Mouse (Mus musculus) stomach, postnatal 0 days (tissue): ENCODE measurements around the gene Gm12800. TPM values are rescaled to one million over a fixed set of nuclear protein-coding genes. Genes with fewer than 3 reads are reported as not detected.
"Not testable (repeated sequence)": the region's sequence is repeated elsewhere in the genome, so short reads cannot be mapped to it uniquely, and the experiment has no call there.

Source experiments
- ATAC-seq: fragments of 200-750 bp; cut with Nextera tagmentation; 2 replicates; pipeline ENCODE4 v1.8.0; 2017; ENCODE audit not compliant: low FRiP score, low TSS enrichment
- DNase-seq: peaks from one replicate; pipeline ENCODE4 v3.0.0-alpha.2; 2016; ENCODE audit warnings: low spot score
- H3K27ac ChIP-seq: fragments of 300-500 bp; sonication (generic); replicated peaks from 2 replicates; pipeline ENCODE4 v1.5.1; 2014; ENCODE audit warnings: mild to moderate bottlenecking, control low read depth
- H3K27me3 ChIP-seq: fragments of 300-500 bp; sonication (generic); 2 replicates; pipeline ENCODE4 v1.6.1; 2014; ENCODE audit warnings: low read length; ENCODE audit not compliant: control insufficient read depth, insufficient read depth
- H3K36me3 ChIP-seq: fragments of 300-500 bp; sonication (generic); 2 replicates; pipeline ENCODE4 v1.6.1; 2014; ENCODE audit warnings: low read length, mixed read lengths; ENCODE audit not compliant: control insufficient read depth, insufficient read depth
- H3K4me1 ChIP-seq: fragments of 300-500 bp; sonication (generic); replicated peaks from 2 replicates; pipeline ENCODE4 v1.6.1; 2014; ENCODE audit warnings: antibody characterized with exemption; ENCODE audit not compliant: control insufficient read depth, insufficient read depth
- H3K4me2 ChIP-seq: fragments of 300-500 bp; sonication (generic); replicated peaks from 2 replicates; pipeline ENCODE4 v1.6.1; 2014; ENCODE audit warnings: low read depth, mild to moderate bottlenecking, control low read depth, moderate library complexity
- H3K4me3 ChIP-seq: fragments of 300-500 bp; sonication (generic); 2 replicates; pipeline ENCODE4 v1.5.1; 2014; ENCODE audit warnings: low read depth, low read length, control low read depth
- H3K9ac ChIP-seq: fragments of 300-500 bp; sonication (generic); 2 replicates; pipeline ENCODE4 v1.6.1; 2014; ENCODE audit warnings: mild to moderate bottlenecking, low read length, control low read depth, mixed read lengths
- H3K9me3 ChIP-seq: fragments of 300-500 bp; sonication (generic); 2 replicates; pipeline ENCODE4 v1.6.1; 2016; ENCODE audit warnings: low read length; ENCODE audit not compliant: control insufficient read depth
- CTCF ChIP-seq: IDR thresholded peaks from 2 replicates; pipeline ENCODE4 v1.5.1; 2016; ENCODE audit warnings: antibody characterized with exemption, low read depth, mild to moderate bottlenecking, moderate library complexity
- EP300 ChIP-seq: optimal IDR thresholded peaks from 2 replicates; pipeline ENCODE3; 2016; ENCODE audit warnings: antibody characterized with exemption
- WGBS: fragments of 180-500 bp; shearing (Covaris S2); extraction: QIAGEN DNeasy Blood & Tissue Kit; methylation state at CpG from one replicate; pipeline ENCODE4 v1.1.7; 2014; 5-methylcytosine and 5-hydroxymethylcytosine counted together
- polyA plus RNA-seq: library from polyadenylated mRNA; unstranded; fragments of >200 nt; fragmentation: Nextera tagmentation; extraction: Ambion mirVana; gene quantifications from 2 replicates; pipeline ENCODE4 v1.2.1, GENCODE M21; 2015

Gm12800 gene
- polyA plus RNA-seq, 1 experiment from 2014 or later = not detected

GRCm38 (mm10) chr4:101893656-101894420 is 15.1 kb upstream of the Gm12800 start, which contains the start of gene C130073F10Rik:
Gene C130073F10Rik, minus strand, starts transcription at chr4:101893789.
- 75% methylated on average over 7 of the region's 7 CpGs for WGBS
- Histone ChIP-seq H3K4me1 (no peaks in the 10 kb centered on the region), H3K36me3 (no peaks in the 10 kb centered on the region), H3K4me2 (no peak within 1 kb of the TSS), H3K9me3 (no peaks in the 10 kb centered on the region), H3K27ac (no peak within 1 kb of the TSS), H3K9ac (no peak within 1 kb of the TSS), H3K4me3 (no peak within 1 kb of the TSS), H3K27me3 (no peaks in the 10 kb centered on the region)
- no peak for ATAC-seq
- no peak for DNase-seq
- TF ChIP-seq EP300 = no peak
- TF ChIP-seq CTCF = no peak

GRCm38 (mm10) chr4:101940107-101940506 is 31.2 kb downstream of the Gm12800 start, which contains the start of gene Gm12794:
Gene Gm12794, plus strand, starts transcription at chr4:101940407.
- ATAC-seq, H3K4me3 ChIP-seq, DNase-seq, H3K4me1 ChIP-seq, H3K9ac ChIP-seq, H3K4me2 ChIP-seq, H3K27ac ChIP-seq, H3K36me3 ChIP-seq, H3K9me3 ChIP-seq, H3K27me3 ChIP-seq: not testable (repeated sequence)
- 63% methylated on average over 1 of the region's 2 CpGs for WGBS

Other genes starting within 250 kb of the Gm12800 start
- 4.5 and 4.9 TPM in 2 replicates for gene Lepr, start 191.7 kb upstream of the Gm12800 start, polyA plus RNA-seq
- not detected in 2 replicates for gene B020004J07Rik, start 65.1 kb upstream of the Gm12800 start, polyA plus RNA-seq
- not detected in 2 replicates for gene C130073F10Rik, start 15.3 kb upstream of the Gm12800 start, polyA plus RNA-seq
- gene Gm12794, start 31.3 kb downstream of the Gm12800 start, polyA plus RNA-seq = not detected in 2 replicates
- not detected in 2 replicates for gene Gm12790, start 71.9 kb downstream of the Gm12800 start, polyA plus RNA-seq
- not detected in 2 replicates for gene Gm12789, start 77.5 kb downstream of the Gm12800 start, polyA plus RNA-seq
- gene Pde4b, start 178.4 kb downstream of the Gm12800 start, polyA plus RNA-seq = 9.1 and 10.9 TPM in 2 replicates